Mouse (Mus musculus): ENCODE results near the gene Gm40193. TPM values are rescaled to one million over a fixed set of nuclear protein-coding genes. Genes with fewer than 3 reads are reported as not detected.

Gm40193 gene
- total RNA-seq, 2 experiments from 2014 or later: not detected

- DNase-seq (ENCODE audit: extremely low spot score in 1 of 2, low spot score in 1 of 2): no peak
Observed at GRCm38 (mm10) chr11:70511242-70511641, 21.5 kb downstream of the Gm40193 start.

GRCm38 (mm10) chr11:70509753-70510564, 22.8 kb downstream of the Gm40193 start:
- DNase-seq (ENCODE audit: extremely low spot score in 1 of 2, low spot score in 1 of 2): peak in 1 of 2 experiments; percentile 45

GRCm38 (mm10) chr11:70506962-70507515, 25.7 kb downstream of the Gm40193 start:
- DNase-seq (ENCODE audit: extremely low spot score in 1 of 2, low spot score in 1 of 2): no peak

- DNase-seq (ENCODE audit: extremely low spot score in 1 of 2, low spot score in 1 of 2): peak in 1 of 2 experiments; percentile 69
Observed at GRCm38 (mm10) chr11:70506385-70506784, 26.4 kb downstream of the Gm40193 start.

- no peak for DNase-seq (ENCODE audit: extremely low spot score in 1 of 2, low spot score in 1 of 2)
Observed at GRCm38 (mm10) chr11:70504970-70505369, 27.8 kb downstream of the Gm40193 start, which contains the start of gene Tm4sf5. Gene Tm4sf5 (plus strand): TSS chr11:70505244.

GRCm38 (mm10) chr11:70502018-70502417, 30.7 kb downstream of the Gm40193 start:
- no peak for DNase-seq (ENCODE audit: extremely low spot score in 1 of 2, low spot score in 1 of 2)

- no peak for DNase-seq (ENCODE audit: extremely low spot score in 1 of 2, low spot score in 1 of 2)
Observed at GRCm38 (mm10) chr11:70500476-70500812, 32.3 kb downstream of the Gm40193 start.

GRCm38 (mm10) chr11:70499566-70500475, 32.9 kb downstream of the Gm40193 start:
- DNase-seq (ENCODE audit: extremely low spot score in 1 of 2, low spot score in 1 of 2): no peak

- no peak for DNase-seq (ENCODE audit: extremely low spot score in 1 of 2, low spot score in 1 of 2)
Observed at GRCm38 (mm10) chr11:70489684-70490083, 43.1 kb downstream of the Gm40193 start.

GRCm38 (mm10) chr11:70489138-70489537, 43.6 kb downstream of the Gm40193 start:
- no peak for DNase-seq (ENCODE audit: extremely low spot score in 1 of 2, low spot score in 1 of 2)

GRCm38 (mm10) chr11:70487816-70488215, 44.9 kb downstream of the Gm40193 start:
- DNase-seq (ENCODE audit: extremely low spot score in 1 of 2, low spot score in 1 of 2): no peak

GRCm38 (mm10) chr11:70485498-70485897, 47.2 kb downstream of the Gm40193 start:
- DNase-seq (ENCODE audit: extremely low spot score in 1 of 2, low spot score in 1 of 2): no peak

Other genes starting within 250 kb of the Gm40193 start
- gene Alox12e, start 210.3 kb downstream of the Gm40193 start, total RNA-seq (2021): not detected
- gene Alox15, start 180.9 kb downstream of the Gm40193 start, total RNA-seq (2021): not detected
- gene Pelp1, start 122.9 kb downstream of the Gm40193 start, total RNA-seq (2021): 10 to 100 TPM; 32.8 to 34.3 TPM
- 100 to 1,000 TPM in 1 of 2 experiments, 10 to 100 TPM in 1; 90.7 to 104 TPM for gene Arrb2, start 100.3 kb downstream of the Gm40193 start, total RNA-seq (2021)
- 10 to 100 TPM; 15.5 to 17.4 TPM for gene Med11, start 81.0 kb downstream of the Gm40193 start, total RNA-seq (2021)
- under 1 TPM; 0.37 to 0.42 TPM for gene Zmynd15, start 73.5 kb downstream of the Gm40193 start, total RNA-seq (2021)
- 1 to 10 TPM in 1 of 2 experiments, under 1 TPM in 1; 0.62 to 1.1 TPM for gene Cxcl16, start 73.0 kb downstream of the Gm40193 start, total RNA-seq (2021)
- gene Tm4sf5, start 27.7 kb downstream of the Gm40193 start, total RNA-seq (2021): under 1 TPM; 0.47 to 0.61 TPM
- gene Vmo1, start 18.3 kb downstream of the Gm40193 start, total RNA-seq (2021): not detected
- not detected for gene Gltpd2, start 13.7 kb downstream of the Gm40193 start, total RNA-seq (2021)
- gene Psmb6, start 7.6 kb downstream of the Gm40193 start, total RNA-seq (2021): 100 to 1,000 TPM; 178 to 211 TPM
- gene Pld2, start 7.1 kb upstream of the Gm40193 start, total RNA-seq (2021): 10 to 100 TPM; 16.2 to 18.9 TPM
- 100 to 1,000 TPM; 434 to 488 TPM for gene Mink1, start 29.9 kb upstream of the Gm40193 start, total RNA-seq (2021)
- gene 4930544D05Rik, start 82.9 kb upstream of the Gm40193 start, total RNA-seq (2021): under 1 TPM in 1 of 2 experiments, not detected in 1; 0.66 TPM
- gene Chrne, start 86.3 kb upstream of the Gm40193 start, total RNA-seq (2021): under 1 TPM in 1 of 2 experiments, not detected in 1; 0.44 TPM
- not detected for gene Gp1ba, start 106.2 kb upstream of the Gm40193 start, total RNA-seq (2021)
- gene Rnf167, start 114.3 kb upstream of the Gm40193 start, total RNA-seq (2021): 10 to 100 TPM; 86.9 to 87.6 TPM
- gene Slc25a11, start 114.5 kb upstream of the Gm40193 start, total RNA-seq (2021): 100 to 1,000 TPM; 127 to 129 TPM
- gene Pfn1, start 121.7 kb upstream of the Gm40193 start, total RNA-seq (2021): 100 to 1,000 TPM; 376 to 385 TPM
- gene Eno3, start 124.3 kb upstream of the Gm40193 start, total RNA-seq (2021): 1 to 10 TPM; 7.2 to 8.2 TPM
- gene Spag7, start 136.5 kb upstream of the Gm40193 start, total RNA-seq (2021): 10 to 100 TPM; 48.7 to 48.8 TPM
- gene Camta2, start 155.2 kb upstream of the Gm40193 start, total RNA-seq (2021): 100 to 1,000 TPM; 326 to 389 TPM
- 1 to 10 TPM; 3.1 to 3.4 TPM for gene Inca1, start 167.2 kb upstream of the Gm40193 start, total RNA-seq (2021)
- gene Kif1c, start 167.6 kb upstream of the Gm40193 start, total RNA-seq (2021): 10 to 100 TPM; 71.5 to 78.9 TPM
- gene Zfp3, start 231.3 kb upstream of the Gm40193 start, total RNA-seq (2021): 10 to 100 TPM; 23.1 to 24.8 TPM

All from layer of hippocampus, postnatal 25 days (tissue).